Mouse (Mus musculus): ENCODE data around the gene Ppie. TPM values are rescaled to one million over a fixed set of nuclear protein-coding genes. Genes with fewer than 3 reads are reported as not detected.
A peak's percentile ranks its signal among the peaks of the same experiment; 100 is the strongest.

Ppie gene
- polyA plus RNA-seq (2014; fragmentation: Nextera tagmentation; extraction: Ambion mirVana) = 51.7 and 54.8 TPM in 2 replicates

DNA sequence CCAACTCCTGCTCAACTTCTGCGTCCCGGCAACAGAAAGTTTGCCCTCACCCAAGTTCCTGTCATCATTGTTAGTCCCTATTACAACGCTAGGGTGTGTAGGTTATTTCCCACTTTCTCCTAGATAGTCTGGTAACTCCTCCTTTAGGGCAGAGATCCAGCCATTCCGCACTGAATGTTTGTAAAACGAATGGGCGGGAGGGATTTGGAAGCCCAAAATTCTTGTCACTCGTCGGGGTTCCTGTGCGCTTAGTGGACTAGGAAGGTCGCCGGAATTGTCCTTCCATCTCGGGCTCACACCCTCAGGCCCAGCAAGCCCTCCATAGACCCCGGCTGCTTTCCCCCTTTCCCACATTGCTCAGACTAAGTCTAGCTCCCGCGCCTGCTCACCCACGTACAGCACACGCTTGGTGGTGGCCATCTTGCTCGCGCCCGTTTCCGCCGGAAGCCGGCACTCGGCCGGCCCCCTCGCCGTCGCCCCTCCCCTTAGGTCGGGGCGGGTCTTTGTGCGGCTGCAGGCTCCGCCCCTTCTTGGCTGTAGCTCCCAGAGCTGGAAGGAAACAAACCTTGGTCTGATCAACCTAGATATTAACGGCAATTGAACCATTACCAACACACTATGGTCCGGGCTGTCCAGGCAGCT is at the start of gene Ppie:
TSS of gene Ppie (minus strand) at position 439 of the 642 bp plus-strand sequence.
- H3K27ac ChIP-seq (replicated peaks in 1 of 2; ENCODE audit: control insufficient read depth in 1 of 2, insufficient read depth in 1 of 2, low read depth in 2 of 2, low read length in 2 of 2) = peak within 1 kb of the TSS; percentile 88 to 93
- WGBS = under 1% methylated on average over 34 of the region's 34 CpGs
- peak; percentile 91 for ATAC-seq (ENCODE audit: insufficient number of reproducible peaks, insufficient read depth, low FRiP score, low read depth)
- H3K4me2 ChIP-seq (ENCODE audit: low read length) = peak within 1 kb of the TSS; percentile 95
- H3K9ac ChIP-seq (ENCODE audit: low read length) = peak within 1 kb of the TSS; percentile 80
- H3K4me1 ChIP-seq (ENCODE audit: control insufficient read depth in 2 of 2, insufficient read depth in 2 of 2, low read length in 2 of 2) = peaks cover 8 to 12% of the 10 kb centered on the region in 2 experiments
- no peaks in the 10 kb centered on the region for H3K9me3 ChIP-seq (ENCODE audit: control insufficient read depth, low read length)
- peaks cover 25% of the 10 kb centered on the region for H3K36me3 ChIP-seq (ENCODE audit: control insufficient read depth, insufficient read depth, low read length)
- peak within 1 kb of the TSS; percentile 66 to 88 for H3K4me3 ChIP-seq (ENCODE audit: control insufficient read depth in 1 of 2, insufficient read depth in 1 of 2, low read depth in 1 of 2, low read length in 2 of 2)
- H3K27me3 ChIP-seq (ENCODE audit: control insufficient read depth, insufficient read depth, low read length) = 0 out of 2 replicates have a peak, but pooled peaks cover 4% of the 10 kb centered on the region

DNA sequence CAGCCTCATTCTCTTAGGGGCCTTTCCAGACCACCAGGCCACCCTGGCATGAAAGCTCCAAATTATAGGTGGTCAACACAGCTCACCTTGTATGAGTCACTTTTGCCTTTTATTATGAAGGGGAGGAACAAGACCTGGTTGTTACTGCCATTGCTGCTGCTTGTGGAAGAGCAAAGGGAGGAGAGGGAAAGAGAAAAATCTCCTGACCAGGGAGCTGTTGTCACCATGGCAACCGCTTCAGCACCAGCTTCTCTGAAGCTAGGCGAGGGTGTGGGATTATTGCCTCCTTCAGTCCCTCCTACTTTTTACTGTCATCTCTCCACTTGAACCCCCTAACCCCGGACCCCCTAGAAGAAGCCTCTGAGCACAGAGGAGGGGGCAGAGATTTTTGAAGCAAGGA is 45.1 kb upstream of the Ppie start:
- WGBS = 36% methylated on average over 3 of the region's 3 CpGs

DNA sequence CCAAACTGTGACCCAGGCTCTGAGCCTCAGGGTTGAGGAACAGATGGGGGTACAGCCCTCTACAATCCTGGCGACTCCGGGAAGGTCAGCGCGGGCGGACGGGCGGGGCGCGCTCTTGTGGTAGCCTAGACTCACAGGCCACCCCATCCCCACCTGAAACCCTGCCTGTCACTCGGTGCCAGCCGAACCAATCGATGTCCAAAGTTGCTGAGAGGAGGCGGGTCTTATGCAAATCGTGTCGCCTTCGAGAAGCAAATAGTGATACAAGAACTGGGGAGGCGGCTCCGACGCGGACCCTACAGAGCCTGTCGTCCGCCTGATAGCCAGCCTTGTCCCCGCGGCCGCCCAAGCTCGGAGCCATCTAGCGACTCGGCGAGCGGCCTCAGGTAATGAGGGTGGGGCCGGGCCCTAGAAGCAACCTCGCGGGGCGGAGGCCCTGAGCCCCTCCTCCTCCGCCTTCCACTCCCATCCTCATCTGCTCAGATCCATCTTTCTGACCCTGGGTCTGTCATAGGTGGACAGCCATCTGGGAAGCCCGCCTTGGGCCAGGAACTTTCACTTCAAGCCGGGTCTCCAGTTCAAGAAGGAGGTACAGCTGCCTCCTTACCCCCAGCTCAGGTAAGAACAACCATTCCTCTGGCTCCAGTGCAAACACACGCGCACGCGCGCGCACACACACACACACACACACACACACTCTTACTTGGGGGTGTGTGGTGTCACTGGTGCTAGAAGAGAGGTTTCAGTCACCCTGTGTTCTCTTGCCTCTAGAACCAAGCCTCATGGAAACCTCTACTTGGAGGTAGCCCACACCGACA is 43.7 kb upstream of the Ppie start:
- H3K27me3 ChIP-seq (ENCODE audit: control insufficient read depth, insufficient read depth, low read length) = peaks cover 86% of the 10 kb centered on the region
- H3K4me2 ChIP-seq (ENCODE audit: low read length) = peak overlapping the region; percentile 79
- peak overlapping the region; percentile 45 to 46 for H3K4me3 ChIP-seq (ENCODE audit: control insufficient read depth in 1 of 2, insufficient read depth in 1 of 2, low read depth in 1 of 2, low read length in 2 of 2)
- no peak overlapping the region for H3K27ac ChIP-seq (replicated peaks in 1 of 2; ENCODE audit: control insufficient read depth in 1 of 2, insufficient read depth in 1 of 2, low read depth in 2 of 2, low read length in 2 of 2)
- H3K36me3 ChIP-seq (ENCODE audit: control insufficient read depth, insufficient read depth, low read length) = no peaks in the 10 kb centered on the region
- H3K9ac ChIP-seq (ENCODE audit: low read length) = peak overlapping the region; percentile 54; the same call in 1 of the 2 replicates
- H3K9me3 ChIP-seq (ENCODE audit: control insufficient read depth, low read length) = no peaks in the 10 kb centered on the region
- peak; percentile 82 for ATAC-seq (ENCODE audit: insufficient number of reproducible peaks, insufficient read depth, low FRiP score, low read depth)
- WGBS = 12% methylated on average over 44 of the region's 44 CpGs
- H3K4me1 ChIP-seq (ENCODE audit: control insufficient read depth in 2 of 2, insufficient read depth in 2 of 2, low read length in 2 of 2) = peaks cover 12 to 13% of the 10 kb centered on the region in 2 experiments

More for the DNA sequence above, 45.1 kb upstream of the Ppie start:
- Histone ChIP-seq H3K9ac (ENCODE audit: low read length) (no peak overlapping the region), H3K27ac (replicated peaks in 1 of 2; ENCODE audit: control insufficient read depth in 1 of 2, insufficient read depth in 1 of 2, low read depth in 2 of 2, low read length in 2 of 2) (no peak overlapping the region), H3K36me3 (ENCODE audit: control insufficient read depth, insufficient read depth, low read length) (no peaks in the 10 kb centered on the region), H3K4me3 (ENCODE audit: control insufficient read depth in 1 of 2, insufficient read depth in 1 of 2, low read depth in 1 of 2, low read length in 2 of 2) (no peak overlapping the region), H3K27me3 (ENCODE audit: control insufficient read depth, insufficient read depth, low read length) (peaks cover 84% of the 10 kb centered on the region), H3K4me1 (ENCODE audit: control insufficient read depth in 2 of 2, insufficient read depth in 2 of 2, low read length in 2 of 2) (peaks cover 12 to 13% of the 10 kb centered on the region in 2 experiments), H3K9me3 (ENCODE audit: control insufficient read depth, low read length) (no peaks in the 10 kb centered on the region), H3K4me2 (ENCODE audit: low read length) (no peak overlapping the region)
- no peak for ATAC-seq (ENCODE audit: insufficient number of reproducible peaks, insufficient read depth, low FRiP score, low read depth)

DNA sequence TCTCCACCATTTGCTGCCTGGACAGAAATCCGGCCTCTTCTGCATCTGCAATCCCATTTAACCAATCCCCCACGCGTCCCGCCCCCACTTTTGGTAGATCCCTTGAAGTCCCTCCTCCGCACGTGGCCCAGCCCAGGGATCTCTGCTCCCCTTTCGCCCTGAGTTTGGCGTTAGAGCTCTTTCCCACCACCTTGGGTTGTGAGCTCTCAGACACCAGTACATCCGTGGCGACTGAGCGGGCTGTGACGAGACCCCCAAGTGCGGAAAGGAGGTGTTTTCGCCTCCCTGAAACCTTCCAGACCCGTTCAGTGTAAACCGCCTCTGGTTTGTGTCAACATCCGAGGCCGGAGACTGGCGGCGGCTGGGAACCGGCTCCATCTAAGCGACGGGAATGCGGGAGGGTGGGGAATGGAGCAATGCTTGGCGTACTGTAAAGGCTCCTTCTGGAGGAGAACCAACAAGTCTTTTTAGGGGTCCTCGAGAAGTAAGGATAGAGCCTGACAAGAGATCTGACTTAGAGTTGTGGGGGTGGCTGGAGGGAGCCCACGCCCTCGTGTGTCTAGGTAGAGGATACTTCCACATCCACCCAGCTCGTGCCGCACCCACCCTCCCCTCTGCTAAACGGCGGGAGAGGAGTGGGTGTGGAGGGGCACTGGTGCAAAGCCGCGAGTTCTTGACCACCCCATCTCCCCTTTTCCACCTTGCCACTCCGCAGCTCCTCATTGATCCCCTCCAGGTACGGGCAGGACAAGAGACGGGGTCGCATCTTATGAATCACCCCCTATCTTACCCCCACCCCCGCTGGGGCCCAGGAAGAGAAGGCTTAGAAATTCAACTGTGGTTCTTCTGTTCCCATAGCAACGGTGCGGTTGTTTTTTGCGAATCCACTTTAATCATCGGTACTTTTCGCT is 42.8 kb upstream of the Ppie start, which contains the start of gene Hpcal4:
TSS of gene Hpcal4 (plus strand) at position 900 of the 911 bp plus-strand sequence.
- Histone ChIP-seq H3K4me2 (ENCODE audit: low read length) (peak within 1 kb of the TSS; percentile 79), H3K9ac (ENCODE audit: low read length) (peak within 1 kb of the TSS; percentile 54; the same call in 1 of the 2 replicates), H3K27ac (replicated peaks in 1 of 2; ENCODE audit: control insufficient read depth in 1 of 2, insufficient read depth in 1 of 2, low read depth in 2 of 2, low read length in 2 of 2) (no peak within 1 kb of the TSS), H3K4me1 (ENCODE audit: control insufficient read depth in 2 of 2, insufficient read depth in 2 of 2, low read length in 2 of 2) (peaks cover 12 to 13% of the 10 kb centered on the region in 2 experiments), H3K36me3 (ENCODE audit: control insufficient read depth, insufficient read depth, low read length) (no peaks in the 10 kb centered on the region), H3K27me3 (ENCODE audit: control insufficient read depth, insufficient read depth, low read length) (peaks cover 81% of the 10 kb centered on the region), H3K9me3 (ENCODE audit: control insufficient read depth, low read length) (no peaks in the 10 kb centered on the region), H3K4me3 (ENCODE audit: control insufficient read depth in 1 of 2, insufficient read depth in 1 of 2, low read depth in 1 of 2, low read length in 2 of 2) (peak within 1 kb of the TSS; percentile 45 to 46)
- WGBS = under 1% methylated on average over 41 of the region's 44 CpGs
- peak; percentile 24; the same call in 1 of the 2 replicates for ATAC-seq (ENCODE audit: insufficient number of reproducible peaks, insufficient read depth, low FRiP score, low read depth)

DNA sequence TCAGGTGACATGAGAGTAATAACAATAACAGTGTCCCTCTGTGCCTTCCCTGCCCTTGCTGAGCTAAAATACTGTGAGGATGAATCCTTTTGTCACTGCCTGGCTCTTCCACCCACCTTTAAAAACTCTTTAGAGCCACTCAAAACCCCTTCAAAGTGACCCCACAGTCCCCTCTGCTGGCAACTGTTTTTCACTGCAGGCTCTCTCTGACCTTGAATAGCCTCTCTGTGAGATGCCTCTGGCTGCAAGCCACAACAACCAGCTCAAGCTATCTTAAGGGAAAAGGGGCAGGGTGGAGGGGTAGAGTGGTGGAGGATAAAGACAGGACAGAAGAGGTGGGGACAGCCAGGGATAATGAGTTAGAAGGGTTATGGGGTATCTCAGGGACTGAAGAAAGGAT is 32.1 kb upstream of the Ppie start:
- no peak overlapping the region for H3K9ac ChIP-seq (ENCODE audit: low read length)
- H3K9me3 ChIP-seq (ENCODE audit: control insufficient read depth, low read length) = peaks cover 5% of the 10 kb centered on the region
- H3K4me2 ChIP-seq (ENCODE audit: low read length) = no peak overlapping the region
- H3K27me3 ChIP-seq (ENCODE audit: control insufficient read depth, insufficient read depth, low read length) = peaks cover 16% of the 10 kb centered on the region
- no peak overlapping the region for H3K27ac ChIP-seq (replicated peaks in 1 of 2; ENCODE audit: control insufficient read depth in 1 of 2, insufficient read depth in 1 of 2, low read depth in 2 of 2, low read length in 2 of 2)
- H3K4me3 ChIP-seq (ENCODE audit: control insufficient read depth in 1 of 2, insufficient read depth in 1 of 2, low read depth in 1 of 2, low read length in 2 of 2) = no peak overlapping the region
- no peaks in the 10 kb centered on the region for H3K36me3 ChIP-seq (ENCODE audit: control insufficient read depth, insufficient read depth, low read length)
- peaks cover 2 to 3% of the 10 kb centered on the region in 2 experiments; a peak in 2 of 4 replicates for H3K4me1 ChIP-seq (ENCODE audit: control insufficient read depth in 2 of 2, insufficient read depth in 2 of 2, low read length in 2 of 2)
- ATAC-seq (ENCODE audit: insufficient number of reproducible peaks, insufficient read depth, low FRiP score, low read depth) = no peak; the same call in 1 of the 2 replicates

DNA sequence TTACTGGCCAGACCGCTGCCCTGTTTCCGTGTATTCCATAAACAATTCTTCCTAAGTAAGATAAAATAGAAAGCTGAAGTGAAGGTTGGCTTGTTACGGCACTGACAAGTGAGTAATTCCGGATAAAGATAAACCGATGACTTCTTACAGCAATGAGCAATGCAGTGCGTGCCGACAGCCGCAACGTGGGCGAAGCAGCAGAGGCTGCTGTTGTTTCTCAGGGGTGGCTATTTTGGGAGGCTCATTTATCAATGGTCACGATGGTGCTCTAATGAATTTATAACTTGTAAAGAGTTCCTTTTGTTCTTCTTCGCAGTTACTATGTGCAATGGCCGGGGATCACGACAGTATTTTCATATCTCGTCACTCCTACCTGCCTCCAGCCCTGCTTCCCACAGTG is 24.4 kb upstream of the Ppie start:
- peaks cover 6% of the 10 kb centered on the region for H3K9me3 ChIP-seq (ENCODE audit: control insufficient read depth, low read length)
- H3K4me3 ChIP-seq (ENCODE audit: control insufficient read depth in 1 of 2, insufficient read depth in 1 of 2, low read depth in 1 of 2, low read length in 2 of 2) = no peak overlapping the region
- H3K27ac ChIP-seq (replicated peaks in 1 of 2; ENCODE audit: control insufficient read depth in 1 of 2, insufficient read depth in 1 of 2, low read depth in 2 of 2, low read length in 2 of 2) = no peak overlapping the region
- H3K9ac ChIP-seq (ENCODE audit: low read length) = no peak overlapping the region
- no peaks in the 10 kb centered on the region for H3K36me3 ChIP-seq (ENCODE audit: control insufficient read depth, insufficient read depth, low read length)
- peaks cover 10 to 22% of the 10 kb centered on the region in 2 experiments for H3K4me1 ChIP-seq (ENCODE audit: control insufficient read depth in 2 of 2, insufficient read depth in 2 of 2, low read length in 2 of 2)
- H3K27me3 ChIP-seq (ENCODE audit: control insufficient read depth, insufficient read depth, low read length) = peaks cover 9% of the 10 kb centered on the region; the same call in 1 of the 2 replicates
- whole genome bisulfite sequencing = 25% methylated on average over 15 of the region's 15 CpGs
- peak overlapping the region; percentile 47 for H3K4me2 ChIP-seq (ENCODE audit: low read length)
- ATAC-seq (ENCODE audit: insufficient number of reproducible peaks, insufficient read depth, low FRiP score, low read depth) = no peak
